Mouse (Mus musculus) intestine, postnatal 0 days (tissue): ENCODE measurements around the gene Tle6. TPM values are rescaled to one million over a fixed set of nuclear protein-coding genes. Genes with fewer than 3 reads are reported as not detected.
"Not testable (repeated sequence)": the region's sequence is repeated elsewhere in the genome, so short reads cannot be mapped to it uniquely, and the experiment has no call there.

ENCODE experiments used
- ATAC-seq: fragments of 200-750 bp; cut with Nextera tagmentation; 2 replicates; pipeline ENCODE4 v1.8.0; 2017; ENCODE audit warnings: mild to moderate bottlenecking, moderate TSS enrichment, moderate library complexity
- H3K27ac ChIP-seq: fragments of 300-500 bp; sonication (generic); 2 replicates; pipeline ENCODE4 v1.5.1; 2014; ENCODE audit warnings: mild to moderate bottlenecking, low read depth, low read length, moderate library complexity
- H3K27me3 ChIP-seq: fragments of 300-500 bp; sonication (generic); replicated peaks from 2 replicates; pipeline ENCODE4 v1.6.1; 2014; ENCODE audit warnings: low read length, mixed read lengths; ENCODE audit not compliant: control insufficient read depth, insufficient read depth
- H3K36me3 ChIP-seq: fragments of 300-500 bp; sonication (generic); 2 replicates; pipeline ENCODE4 v1.6.1; 2014; ENCODE audit warnings: mild to moderate bottlenecking, moderate library complexity; ENCODE audit not compliant: control insufficient read depth, insufficient read depth
- H3K4me1 ChIP-seq: fragments of 300-500 bp; sonication (generic); replicated peaks from 2 replicates; pipeline ENCODE4 v1.6.1; 2014; ENCODE audit warnings: antibody characterized with exemption, low read length, mixed read lengths; ENCODE audit not compliant: control insufficient read depth, insufficient read depth
- H3K4me2 ChIP-seq: fragments of 300-500 bp; sonication (generic); replicated peaks from 2 replicates; pipeline ENCODE4 v1.6.1; 2014; ENCODE audit warnings: low read depth, mild to moderate bottlenecking, moderate library complexity
- H3K4me3 ChIP-seq: fragments of 300-500 bp; sonication (generic); 2 replicates; pipeline ENCODE4 v1.5.1; 2014; ENCODE audit warnings: low read depth, low read length
- H3K9ac ChIP-seq: fragments of 300-500 bp; sonication (generic); 2 replicates; pipeline ENCODE4 v1.6.1; 2014; ENCODE audit warnings: mild to moderate bottlenecking, low read depth, low read length
- H3K9me3 ChIP-seq: fragments of 300-500 bp; sonication (generic); 2 replicates; pipeline ENCODE4 v1.6.1; 2016; ENCODE audit warnings: mixed run types; ENCODE audit not compliant: control insufficient read depth
- CTCF ChIP-seq: sonication (generic); IDR thresholded peaks from 2 replicates; pipeline ENCODE4 v1.5.1; 2016; ENCODE audit warnings: low read depth, mild to moderate bottlenecking, control low read depth, antibody characterized with exemption, moderate library complexity
- WGBS: fragments of 180-500 bp; shearing (Covaris S2); extraction: QIAGEN DNeasy Blood & Tissue Kit; methylation state at CpG from one replicate; pipeline ENCODE4 v1.1.7; 2014; 5-methylcytosine and 5-hydroxymethylcytosine counted together
- polyA plus RNA-seq: library from polyadenylated mRNA; unstranded; fragments of >200 nt; fragmentation: Nextera tagmentation; extraction: Ambion mirVana; gene quantifications from 2 replicates; pipeline ENCODE4 v1.2.1, GENCODE M21; 2015

Tle6 gene
- polyA plus RNA-seq: 3.9 and 4.2 TPM in 2 replicates

DNA sequence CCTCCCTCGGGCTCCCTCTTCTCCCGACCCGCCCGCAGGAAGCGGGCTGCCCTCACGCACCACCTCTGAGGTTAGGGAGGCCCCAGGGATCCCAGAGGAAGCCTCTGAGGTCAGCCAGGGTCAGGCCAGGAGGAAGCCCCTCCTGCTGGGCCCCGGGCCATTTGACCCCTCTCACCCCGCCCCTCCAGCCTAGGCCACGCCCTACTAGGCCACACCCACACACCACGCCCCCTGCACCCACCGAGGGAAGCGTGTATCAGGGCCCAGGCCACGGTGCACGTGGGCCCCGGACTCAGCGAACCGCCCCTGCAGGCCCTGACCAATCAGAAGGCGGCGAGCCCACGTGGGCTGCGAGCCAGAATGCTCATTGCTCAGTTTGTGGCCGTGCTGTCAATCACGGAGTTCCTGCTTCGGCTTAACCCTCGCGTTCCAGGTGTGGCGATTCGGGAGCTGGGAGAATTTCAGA lies at the start of gene Tle6:
Gene Tle6, minus strand, starts transcription at position 336 of the 466 bp plus-strand sequence.
- peaks cover 15% of the 10 kb centered on the region; the same call in 1 of the 2 replicates for H3K4me1 ChIP-seq
- ATAC-seq: peak; percentile 79
- H3K36me3 ChIP-seq: no peaks in the 10 kb centered on the region
- WGBS: under 1% methylated on average over 28 of the region's 28 CpGs
- TF ChIP-seq CTCF: no peak
- H3K27me3 ChIP-seq: no peaks in the 10 kb centered on the region
- no peak within 1 kb of the TSS for H3K27ac ChIP-seq
- H3K4me2 ChIP-seq: peak within 1 kb of the TSS; percentile 60
- H3K4me3 ChIP-seq: peak within 1 kb of the TSS; percentile 1; the same call in 1 of the 2 replicates
- no peak within 1 kb of the TSS for H3K9ac ChIP-seq
- no peaks in the 10 kb centered on the region for H3K9me3 ChIP-seq

DNA sequence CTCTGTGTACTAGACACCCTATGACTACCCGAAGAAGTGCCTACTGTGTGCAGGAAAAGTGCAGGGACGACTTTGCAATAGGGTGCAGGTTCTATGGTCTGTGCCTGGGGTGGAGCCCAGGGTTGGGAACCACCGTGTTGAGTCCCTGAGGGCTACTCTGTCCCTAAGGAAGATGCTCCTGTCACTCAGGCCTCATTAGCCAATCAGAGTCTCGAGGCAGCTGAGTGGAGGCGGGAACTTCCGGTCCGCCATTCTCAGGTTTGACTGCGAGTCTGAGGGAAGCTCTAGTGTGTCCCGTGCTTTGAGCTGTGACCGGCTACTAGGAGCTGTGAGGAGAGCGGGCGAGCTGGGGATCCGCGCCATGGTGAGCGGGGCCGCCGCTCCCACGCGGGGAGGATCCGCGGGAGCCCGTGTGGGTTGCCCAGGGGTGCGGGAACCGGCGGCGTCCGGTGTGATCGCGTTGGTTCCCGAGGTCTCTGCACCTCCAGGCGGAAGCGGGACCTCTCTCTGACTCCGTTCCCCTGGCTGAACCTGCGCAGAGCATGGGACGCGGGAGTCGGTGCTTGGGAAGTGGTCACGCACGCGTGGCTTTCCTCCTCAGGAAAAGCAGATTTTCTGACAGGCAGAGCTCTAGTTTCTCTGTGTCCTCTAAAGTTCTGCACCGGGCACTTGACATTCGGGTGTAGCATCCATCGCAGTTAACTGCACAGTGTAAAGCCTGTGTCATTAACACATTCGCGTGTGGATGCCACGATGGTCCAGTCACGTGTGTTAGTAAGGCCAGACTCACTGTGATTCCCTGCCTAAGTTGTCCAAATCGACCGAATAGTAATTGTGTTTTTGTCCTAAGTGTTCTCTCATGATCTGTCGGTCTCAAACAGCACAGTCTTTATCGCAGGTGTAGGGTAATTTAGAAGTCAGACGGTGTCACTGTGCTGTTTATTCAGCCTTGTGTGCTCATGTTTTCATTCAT lies 48.2 kb upstream of the Tle6 start, which contains the start of gene Gm10778:
Gene Gm10778, plus strand, starts transcription at position 257 of the 973 bp plus-strand sequence.
- H3K27me3 ChIP-seq, H3K4me1 ChIP-seq, H3K36me3 ChIP-seq, H3K9me3 ChIP-seq: not testable (repeated sequence)
- Histone ChIP-seq H3K4me3 (peak within 1 kb of the TSS; percentile 48), H3K9ac (peak within 1 kb of the TSS; percentile 65), H3K4me2 (peak within 1 kb of the TSS; percentile 66), H3K27ac (peak within 1 kb of the TSS; percentile 80)
- WGBS: 3% methylated on average over 24 of the region's 52 CpGs
- peak; percentile 93 for ATAC-seq

DNA sequence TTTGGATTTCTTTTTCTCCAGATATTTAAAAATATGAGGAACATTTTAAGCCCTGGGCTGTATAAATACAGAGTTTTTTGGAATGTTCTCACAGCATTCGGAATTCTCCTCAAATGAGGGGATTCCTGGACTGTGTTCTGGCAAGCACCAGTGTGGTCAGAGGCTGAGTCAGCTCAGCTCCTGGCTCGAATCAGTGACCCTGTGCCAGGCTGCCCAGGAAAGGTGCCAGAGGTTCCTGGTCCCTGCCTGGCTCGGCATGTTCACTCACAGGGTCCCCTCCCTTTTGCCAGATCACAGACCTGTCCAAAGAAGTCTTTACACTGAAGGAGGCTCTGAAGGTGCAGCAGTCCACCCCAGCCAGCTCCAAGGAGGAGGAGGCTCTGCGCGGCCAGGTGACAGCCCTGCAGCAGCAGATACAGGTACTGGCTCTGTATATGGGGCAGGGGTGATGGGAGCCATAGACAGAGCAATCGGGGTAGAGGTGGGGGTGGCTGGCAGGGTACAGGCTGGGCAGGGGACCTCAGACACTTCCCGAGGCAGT lies 45.2 kb upstream of the Tle6 start:
- H3K9ac ChIP-seq: no peak overlapping the region
- H3K27ac ChIP-seq: no peak overlapping the region
- no peak for ATAC-seq
- WGBS: 88% methylated on average over 7 of the region's 7 CpGs
- H3K36me3 ChIP-seq: no peaks in the 10 kb centered on the region; the same call in 1 of the 2 replicates
- TF ChIP-seq CTCF: no peak
- H3K4me3 ChIP-seq: no peak overlapping the region
- H3K4me1 ChIP-seq: 0 out of 2 replicates have a peak, but pooled peaks cover 4% of the 10 kb centered on the region
- H3K4me2 ChIP-seq: no peak overlapping the region
- H3K9me3 ChIP-seq: no peaks in the 10 kb centered on the region
- no peaks in the 10 kb centered on the region for H3K27me3 ChIP-seq

DNA sequence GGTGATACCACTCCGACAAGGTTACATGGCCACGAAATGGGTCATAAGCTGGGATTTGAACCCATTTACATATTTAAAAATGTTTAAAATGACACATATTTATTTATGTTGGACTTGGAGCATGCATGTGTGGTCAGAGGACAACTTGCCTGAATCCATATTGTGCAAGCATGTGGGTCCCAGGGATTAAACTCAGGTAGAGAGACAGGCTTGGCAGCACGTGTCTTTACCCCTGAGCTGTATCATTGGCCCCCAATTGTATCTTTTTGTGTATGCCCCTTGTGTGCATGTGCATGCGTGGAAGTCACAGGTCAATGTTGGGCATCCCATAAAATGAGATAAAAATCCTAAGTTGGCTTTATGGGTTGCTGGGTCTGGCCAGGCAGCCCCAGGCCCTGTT lies 44.5 kb upstream of the Tle6 start:
- no peak for TF ChIP-seq CTCF
- 0 out of 2 replicates have a peak, but pooled peaks cover 4% of the 10 kb centered on the region for H3K4me1 ChIP-seq
- H3K9me3 ChIP-seq: no peaks in the 10 kb centered on the region
- H3K27ac ChIP-seq: no peak overlapping the region
- H3K36me3 ChIP-seq: no peaks in the 10 kb centered on the region
- H3K27me3 ChIP-seq: no peaks in the 10 kb centered on the region
- 87% methylated on average over 4 of the region's 4 CpGs for WGBS
- ATAC-seq: no peak
- H3K4me3 ChIP-seq: no peak overlapping the region
- no peak overlapping the region for H3K4me2 ChIP-seq
- no peak overlapping the region for H3K9ac ChIP-seq

DNA sequence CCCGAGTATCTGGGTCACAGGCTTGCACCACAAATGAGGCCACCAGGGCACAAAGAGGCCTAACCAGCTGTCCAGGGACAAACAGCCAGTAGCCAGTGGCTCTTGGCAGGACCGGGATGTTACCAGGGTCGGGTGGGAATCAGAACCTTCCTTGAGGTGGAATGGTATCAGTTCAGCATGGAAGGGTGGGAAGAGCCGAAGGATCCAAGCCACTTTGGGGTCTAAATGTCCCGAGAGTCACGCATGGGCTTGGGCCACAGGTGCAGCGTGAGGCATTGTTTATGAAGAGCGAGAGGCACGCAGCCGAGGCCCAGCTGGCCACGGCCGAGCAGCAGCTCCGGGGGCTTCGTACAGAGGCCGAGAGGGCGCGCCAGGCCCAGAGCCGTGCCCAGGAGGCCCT lies 43.8 kb upstream of the Tle6 start:
- no peak for TF ChIP-seq CTCF
- Histone ChIP-seq H3K4me2 (no peak overlapping the region), H3K4me3 (no peak overlapping the region), H3K9me3 (no peaks in the 10 kb centered on the region), H3K9ac (no peak overlapping the region), H3K36me3 (no peaks in the 10 kb centered on the region; the same call in 1 of the 2 replicates), H3K27ac (no peak overlapping the region), H3K27me3 (no peaks in the 10 kb centered on the region), H3K4me1 (0 out of 2 replicates have a peak, but pooled peaks cover 4% of the 10 kb centered on the region)
- 93% methylated on average over 18 of the region's 18 CpGs for WGBS
- ATAC-seq: no peak

DNA sequence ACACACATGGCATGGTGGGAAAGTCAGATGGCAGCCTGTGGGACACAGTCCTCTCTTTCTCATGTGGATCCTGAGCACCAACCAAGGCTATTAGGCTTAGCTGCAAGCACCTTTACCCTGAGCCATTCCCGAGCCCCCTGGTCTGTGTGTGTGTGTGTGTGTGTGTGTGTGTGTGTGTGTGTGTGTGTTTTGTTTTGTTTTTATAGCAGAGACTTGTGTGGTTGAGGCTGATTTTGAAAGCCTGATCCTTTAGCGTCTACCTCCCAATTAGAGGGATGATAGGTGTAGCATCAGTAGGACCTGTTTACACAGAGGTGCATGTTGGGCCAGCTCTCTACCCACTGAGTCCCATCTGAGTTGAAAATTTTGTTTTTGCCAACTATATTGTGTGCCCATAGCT lies 43.3 kb upstream of the Tle6 start:
- H3K4me1 ChIP-seq: 0 out of 2 replicates have a peak, but pooled peaks cover 4% of the 10 kb centered on the region
- peak overlapping the region; percentile 94; the same call in 1 of the 2 replicates for H3K27ac ChIP-seq
- ATAC-seq: no peak
- peak overlapping the region; percentile 92 for H3K4me2 ChIP-seq
- H3K9me3 ChIP-seq: no peaks in the 10 kb centered on the region
- H3K9ac ChIP-seq: no peak overlapping the region
- peak overlapping the region; percentile 74 for H3K4me3 ChIP-seq
- TF ChIP-seq CTCF: no peak
- no peaks in the 10 kb centered on the region for H3K27me3 ChIP-seq
- 51% methylated on average over 2 of the region's 2 CpGs for WGBS
- H3K36me3 ChIP-seq: no peaks in the 10 kb centered on the region; the same call in 1 of the 2 replicates
